Mouse (Mus musculus): Measurements from ENCODE around the gene Nbea. TPM values are rescaled to one million over a fixed set of nuclear protein-coding genes. Genes with fewer than 3 reads are reported as not detected.

Nbea gene
- polyA plus RNA-seq, 2 experiments: 0.76 to 1.3 TPM

DNA sequence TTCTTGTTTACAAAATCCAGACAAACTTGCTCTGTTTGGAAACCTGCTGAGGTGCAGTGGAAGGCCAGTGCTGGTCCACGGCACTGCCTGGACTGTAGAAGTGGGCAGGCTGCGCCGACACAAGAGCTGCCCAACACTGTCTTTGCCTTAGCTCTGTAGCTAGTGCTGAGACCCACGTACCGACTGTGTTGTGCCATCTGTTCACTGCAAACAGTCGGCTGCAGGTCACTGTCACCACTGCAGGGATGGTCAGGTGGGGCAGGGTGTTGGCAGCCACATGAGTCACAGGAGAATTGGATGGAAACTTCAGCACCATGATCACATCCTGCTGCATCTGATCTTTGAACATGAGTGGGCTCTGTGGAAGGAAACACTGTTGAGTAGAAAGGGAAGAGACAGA is 536.3 kb downstream of the Nbea start:
- no peak for TF ChIP-seq EP300 (IDR thresholded peaks at IDR 0.05; ENCODE audit: low read depth)
- no peak for TF ChIP-seq CTCF (IDR thresholded peaks at IDR 0.05; ENCODE audit: low read depth)
- Histone ChIP-seq H3K9ac (replicated peaks) (no peak overlapping the region), H3K9me3 (ENCODE audit: control insufficient read depth, low read length) (no peaks in the 10 kb centered on the region), H3K4me1 (replicated peaks; ENCODE audit: control insufficient read depth in 2 of 2, insufficient read depth in 2 of 2, low read length in 1 of 2) (peaks cover 0 to 4% of the 10 kb centered on the region in 2 experiments; a peak in 2 of 4 replicates), H3K4me2 (ENCODE audit: low read depth) (no peak overlapping the region), H3K36me3 (replicated peaks; ENCODE audit: control insufficient read depth, insufficient read depth, low read depth) (no peaks in the 10 kb centered on the region), H3K27ac (no peak overlapping the region), H3K27me3 (ENCODE audit: control insufficient read depth, insufficient read depth, low read length) (no peaks in the 10 kb centered on the region), H3K4me3 (ENCODE audit: insufficient read depth in 1 of 2, low read depth in 2 of 2, low read length in 2 of 2) (no peak overlapping the region)
- 55% methylated on average over 6 of the region's 6 CpGs for WGBS (ENCODE audit: insufficient replicate concordance)
- ATAC-seq (ENCODE audit: insufficient read depth) (no peak), DNase-seq (ENCODE audit: low read depth in 3 of 3, low spot score in 3 of 3) (no peak)

DNA sequence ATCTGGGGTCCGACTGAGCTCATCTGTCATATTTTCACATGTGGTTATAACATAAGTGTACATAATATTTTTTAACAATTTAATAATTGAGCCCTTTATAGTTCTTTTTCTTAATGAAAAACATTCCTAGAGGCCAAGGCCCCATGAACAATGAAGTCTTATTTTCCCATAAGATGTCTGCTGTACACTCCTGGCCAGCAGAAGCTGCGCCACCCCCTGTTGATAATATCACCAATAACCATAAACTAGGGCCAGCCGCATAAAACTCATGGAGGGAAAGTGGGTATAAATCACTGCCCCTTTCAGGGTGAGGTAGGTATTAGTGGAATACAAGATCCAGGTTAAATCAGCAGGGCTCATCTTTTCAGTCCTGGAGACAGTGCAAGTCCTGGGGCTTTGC is 537.1 kb downstream of the Nbea start:
- no peak overlapping the region for H3K27ac ChIP-seq
- H3K4me3 ChIP-seq (ENCODE audit: insufficient read depth in 1 of 2, low read depth in 2 of 2, low read length in 2 of 2): no peak overlapping the region
- H3K9ac ChIP-seq (replicated peaks): no peak overlapping the region
- no peaks in the 10 kb centered on the region for H3K4me1 ChIP-seq (replicated peaks; ENCODE audit: control insufficient read depth in 2 of 2, insufficient read depth in 2 of 2, low read length in 1 of 2)
- 66% methylated on average over 3 of the region's 3 CpGs for WGBS (ENCODE audit: insufficient replicate concordance)
- H3K9me3 ChIP-seq (ENCODE audit: control insufficient read depth, low read length): no peaks in the 10 kb centered on the region
- TF ChIP-seq CTCF (IDR thresholded peaks at IDR 0.05; ENCODE audit: low read depth) (no peak), EP300 (IDR thresholded peaks at IDR 0.05; ENCODE audit: low read depth) (no peak)
- no peaks in the 10 kb centered on the region for H3K27me3 ChIP-seq (ENCODE audit: control insufficient read depth, insufficient read depth, low read length)
- no peaks in the 10 kb centered on the region for H3K36me3 ChIP-seq (replicated peaks; ENCODE audit: control insufficient read depth, insufficient read depth, low read depth)
- DNase-seq (ENCODE audit: low read depth in 3 of 3, low spot score in 3 of 3) (no peak), ATAC-seq (ENCODE audit: insufficient read depth) (no peak)
- H3K4me2 ChIP-seq (ENCODE audit: low read depth): no peak overlapping the region

DNA sequence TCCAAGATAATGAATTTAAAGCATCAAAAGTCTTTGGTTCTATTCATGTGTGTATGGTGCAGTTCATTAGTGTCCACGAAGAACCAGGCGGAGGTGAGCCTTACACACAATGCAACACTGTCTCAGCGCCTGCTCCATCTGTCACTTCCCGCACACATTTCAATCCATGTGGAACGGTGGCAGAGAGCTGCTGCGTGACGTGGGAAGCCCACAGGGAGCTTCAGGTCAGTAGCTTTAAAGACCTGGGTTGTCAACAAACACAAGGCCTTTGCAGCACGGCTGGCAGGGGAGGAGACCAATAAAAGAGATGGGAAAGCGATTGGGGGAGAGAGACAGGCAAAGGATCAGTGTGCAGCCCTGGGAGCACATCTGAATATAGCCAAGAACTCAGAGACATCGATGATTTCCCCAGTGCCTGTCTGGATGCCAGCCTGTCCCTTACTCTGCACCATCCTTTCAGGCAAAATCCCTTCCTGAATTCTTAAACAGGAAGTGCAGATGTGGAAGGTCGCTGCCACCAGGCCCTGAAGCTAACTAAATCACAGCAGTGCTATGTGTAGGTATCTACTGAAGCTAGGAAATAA is 539.4 kb downstream of the Nbea start:
- H3K9ac ChIP-seq (replicated peaks): no peak overlapping the region
- no peak overlapping the region for H3K27ac ChIP-seq
- H3K4me1 ChIP-seq (replicated peaks; ENCODE audit: control insufficient read depth in 2 of 2, insufficient read depth in 2 of 2, low read length in 1 of 2): no peaks in the 10 kb centered on the region
- WGBS (ENCODE audit: insufficient replicate concordance): 67% methylated on average over 11 of the region's 11 CpGs
- H3K9me3 ChIP-seq (ENCODE audit: control insufficient read depth, low read length): no peaks in the 10 kb centered on the region
- no peaks in the 10 kb centered on the region for H3K27me3 ChIP-seq (ENCODE audit: control insufficient read depth, insufficient read depth, low read length)
- DNase-seq (ENCODE audit: low read depth in 3 of 3, low spot score in 3 of 3) (no peak), ATAC-seq (ENCODE audit: insufficient read depth) (no peak)
- no peak for TF ChIP-seq EP300 (IDR thresholded peaks at IDR 0.05; ENCODE audit: low read depth)
- no peak for TF ChIP-seq CTCF (IDR thresholded peaks at IDR 0.05; ENCODE audit: low read depth)
- H3K4me3 ChIP-seq (ENCODE audit: insufficient read depth in 1 of 2, low read depth in 2 of 2, low read length in 2 of 2): no peak overlapping the region
- H3K4me2 ChIP-seq (ENCODE audit: low read depth): no peak overlapping the region
- H3K36me3 ChIP-seq (replicated peaks; ENCODE audit: control insufficient read depth, insufficient read depth, low read depth): no peaks in the 10 kb centered on the region

DNA sequence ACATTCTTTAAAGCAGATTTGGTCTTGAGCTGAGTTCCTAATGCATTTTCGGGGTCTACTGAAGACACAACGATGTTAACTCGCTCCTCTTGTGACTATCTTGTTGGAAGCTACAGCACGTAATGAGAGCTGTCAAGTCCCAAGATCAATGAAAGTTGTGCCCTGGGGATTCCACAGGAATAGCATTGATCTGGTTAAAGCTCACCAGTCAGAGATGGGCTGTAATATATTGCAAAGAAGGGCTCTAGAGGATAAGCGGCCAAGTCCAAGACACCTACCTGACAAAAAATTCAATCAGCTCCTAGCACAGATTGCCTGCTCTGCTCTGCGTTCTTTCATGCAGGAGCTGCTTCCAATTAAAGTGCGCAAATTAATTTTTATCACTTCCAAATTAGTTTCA is 545.8 kb downstream of the Nbea start:
- no peak overlapping the region for H3K9ac ChIP-seq (replicated peaks)
- no peak overlapping the region for H3K4me2 ChIP-seq (ENCODE audit: low read depth)
- H3K36me3 ChIP-seq (replicated peaks; ENCODE audit: control insufficient read depth, insufficient read depth, low read depth): no peaks in the 10 kb centered on the region
- WGBS (ENCODE audit: insufficient replicate concordance): 68% methylated on average over 7 of the region's 7 CpGs
- no peaks in the 10 kb centered on the region for H3K27me3 ChIP-seq (ENCODE audit: control insufficient read depth, insufficient read depth, low read length)
- H3K4me3 ChIP-seq (ENCODE audit: insufficient read depth in 1 of 2, low read depth in 2 of 2, low read length in 2 of 2): no peak overlapping the region
- DNase-seq (ENCODE audit: low read depth in 3 of 3, low spot score in 3 of 3) (no peak), ATAC-seq (ENCODE audit: insufficient read depth) (no peak)
- TF ChIP-seq CTCF (IDR thresholded peaks at IDR 0.05; ENCODE audit: low read depth) (no peak), EP300 (IDR thresholded peaks at IDR 0.05; ENCODE audit: low read depth) (no peak)
- no peaks in the 10 kb centered on the region for H3K9me3 ChIP-seq (ENCODE audit: control insufficient read depth, low read length)
- no peak overlapping the region for H3K27ac ChIP-seq
- H3K4me1 ChIP-seq (replicated peaks; ENCODE audit: control insufficient read depth in 2 of 2, insufficient read depth in 2 of 2, low read length in 1 of 2): no peaks in the 10 kb centered on the region

DNA sequence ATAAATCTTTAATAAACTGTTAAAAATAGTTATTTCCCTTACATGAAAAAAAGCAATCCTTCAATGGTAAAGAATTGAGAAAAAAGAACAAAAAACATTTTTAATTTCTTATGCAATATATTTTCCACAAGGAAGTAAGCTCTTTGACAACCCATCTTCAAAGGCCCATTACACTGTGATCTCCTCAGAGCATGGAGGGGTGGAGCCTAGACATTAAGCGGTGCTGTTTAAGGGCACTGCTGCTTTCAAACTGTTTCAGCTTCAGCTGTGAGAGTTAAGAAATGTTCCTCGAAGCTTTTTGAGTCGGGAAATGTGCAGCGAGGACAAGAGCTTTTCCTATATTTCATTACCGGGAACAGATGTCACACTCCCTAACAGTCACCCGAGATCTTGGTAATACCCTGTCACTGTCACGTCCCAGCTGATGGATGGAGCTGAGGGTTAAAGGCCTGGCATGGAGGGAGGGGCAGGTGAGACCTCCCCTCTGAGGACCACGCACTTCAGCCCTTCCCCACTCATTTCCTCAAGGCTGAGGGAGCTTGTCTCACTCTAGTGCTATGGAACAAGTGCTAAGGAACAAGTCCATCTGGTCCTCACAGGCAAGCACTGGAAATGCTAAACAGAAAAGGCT is 547.8 kb downstream of the Nbea start:
- 59% methylated on average over 8 of the region's 8 CpGs for WGBS (ENCODE audit: insufficient replicate concordance)
- H3K27me3 ChIP-seq (ENCODE audit: control insufficient read depth, insufficient read depth, low read length): no peaks in the 10 kb centered on the region
- no peak overlapping the region for H3K4me2 ChIP-seq (ENCODE audit: low read depth)
- TF ChIP-seq EP300 (IDR thresholded peaks at IDR 0.05; ENCODE audit: low read depth): no peak
- TF ChIP-seq CTCF (IDR thresholded peaks at IDR 0.05; ENCODE audit: low read depth): no peak
- no peak overlapping the region for H3K9ac ChIP-seq (replicated peaks)
- no peaks in the 10 kb centered on the region for H3K9me3 ChIP-seq (ENCODE audit: control insufficient read depth, low read length)
- no peak overlapping the region for H3K4me3 ChIP-seq (ENCODE audit: insufficient read depth in 1 of 2, low read depth in 2 of 2, low read length in 2 of 2)
- no peaks in the 10 kb centered on the region for H3K4me1 ChIP-seq (replicated peaks; ENCODE audit: control insufficient read depth in 2 of 2, insufficient read depth in 2 of 2, low read length in 1 of 2)
- H3K36me3 ChIP-seq (replicated peaks; ENCODE audit: control insufficient read depth, insufficient read depth, low read depth): no peaks in the 10 kb centered on the region
- ATAC-seq (ENCODE audit: insufficient read depth) (no peak), DNase-seq (ENCODE audit: low read depth in 3 of 3, low spot score in 3 of 3) (no peak)
- H3K27ac ChIP-seq: no peak overlapping the region

Measured in liver, embryonic 14.5 days (tissue).